Mouse (Mus musculus): ENCODE data around the gene Apc2.
"Not testable (repeated sequence)": the region's sequence is repeated elsewhere in the genome, so short reads cannot be mapped to it uniquely, and the experiment has no call there.

Apc2 gene

DNA sequence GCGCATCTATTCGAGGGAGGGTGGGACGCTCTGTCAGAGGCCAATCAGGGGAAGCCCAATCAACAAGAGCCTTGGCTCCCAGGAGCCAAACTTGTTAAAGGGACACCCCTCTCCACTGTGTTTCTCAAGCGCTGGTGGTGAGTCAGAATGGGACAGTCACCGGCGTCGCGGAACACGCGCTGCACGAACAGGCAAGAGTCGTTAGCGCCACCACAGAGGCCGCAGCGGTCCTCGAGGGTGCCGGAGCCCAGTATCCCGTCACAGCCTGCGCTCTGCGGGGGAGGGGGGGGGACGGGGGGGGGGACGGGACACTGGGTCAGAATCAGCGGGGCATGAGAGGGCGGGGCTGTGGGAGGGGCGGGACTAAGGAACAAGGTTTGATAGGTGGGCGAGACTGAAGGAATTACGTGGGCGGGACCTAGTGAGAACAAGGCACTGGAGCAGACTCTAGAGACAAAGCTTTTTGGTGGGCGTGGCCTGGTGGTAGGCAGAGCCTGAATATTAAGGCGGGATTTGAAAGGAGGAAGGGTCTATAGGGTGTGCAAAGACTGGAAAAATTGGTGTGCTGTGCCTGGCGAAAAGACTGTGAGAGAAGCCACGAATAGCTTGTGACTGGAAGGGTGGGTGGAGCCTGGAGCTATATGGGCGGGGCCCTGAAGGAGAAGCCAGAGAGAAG is 47.1 kb downstream of the Apc2 start:
- no peak for DNase-seq (ENCODE audit: low spot score in 2 of 2)

DNA sequence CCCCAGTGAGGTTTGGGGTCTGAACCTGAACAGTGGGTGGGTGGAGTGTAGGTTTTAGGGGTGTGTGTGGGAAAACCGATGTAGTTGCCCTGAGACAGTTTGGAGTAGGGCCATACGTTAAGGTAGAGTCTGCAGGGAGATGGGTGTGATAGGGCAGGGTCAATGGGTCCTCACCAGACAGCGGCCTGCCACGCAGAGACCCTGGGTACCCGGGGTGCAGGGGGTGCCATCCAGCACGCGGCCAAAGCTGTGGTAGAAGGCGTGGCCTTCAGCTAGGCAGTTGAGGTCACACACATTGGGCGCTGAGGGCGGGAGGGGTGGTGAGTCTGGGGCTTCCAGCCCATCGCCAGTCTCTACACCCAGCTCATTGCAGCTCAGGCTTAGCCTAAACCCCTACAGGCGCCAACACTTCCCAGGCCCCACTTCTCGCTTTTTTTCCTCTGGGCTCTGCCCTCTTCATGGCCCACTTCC is 47.7 kb downstream of the Apc2 start:
- DNase-seq (ENCODE audit: low spot score in 2 of 2): no peak

DNA sequence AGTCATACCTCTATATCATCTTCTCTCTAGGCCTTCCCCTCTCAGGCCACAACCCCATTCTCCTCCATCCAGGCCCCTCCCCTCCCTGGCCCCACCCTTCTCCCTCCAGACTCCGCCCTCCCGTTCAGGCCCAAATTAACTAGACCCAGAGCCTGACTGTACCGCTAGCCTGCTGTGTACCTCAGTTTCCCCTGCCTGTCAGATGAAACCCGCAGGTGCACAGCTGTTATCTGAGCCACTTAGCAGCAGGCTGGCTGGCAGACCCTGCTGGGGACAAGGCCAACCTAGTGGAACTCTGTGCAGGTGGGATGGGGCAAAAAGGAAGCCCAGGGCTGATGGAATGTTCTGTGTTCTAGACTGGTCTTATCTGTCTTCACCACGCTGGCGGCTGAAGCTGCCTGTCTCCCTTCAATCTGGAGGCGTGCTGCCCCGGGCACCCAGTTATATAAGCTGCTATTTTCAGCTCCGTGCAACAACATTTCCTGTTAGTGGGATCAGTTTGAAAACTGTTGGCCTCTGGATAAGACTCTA is 48.4 kb downstream of the Apc2 start:
- no peak for DNase-seq (ENCODE audit: low spot score in 2 of 2)

DNA sequence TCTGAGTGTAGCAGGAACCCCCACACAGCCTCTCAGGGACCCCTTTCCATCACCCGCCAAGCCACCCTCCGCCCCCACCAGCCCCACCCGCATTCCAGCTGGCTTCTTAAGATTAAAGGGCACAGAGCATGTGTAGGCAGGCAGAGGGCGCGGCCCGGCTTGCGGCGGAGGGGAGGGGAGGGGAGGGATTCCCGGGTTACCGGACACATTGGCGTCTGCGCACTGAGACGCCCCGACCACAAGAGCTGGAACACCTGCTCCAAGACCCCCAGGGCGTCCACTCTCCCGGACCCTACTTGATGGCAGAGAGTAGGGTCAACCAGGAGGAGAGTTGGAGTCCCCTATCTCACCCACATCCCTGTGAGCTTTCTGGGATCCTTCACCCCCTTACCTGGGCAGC is 49.3 kb downstream of the Apc2 start:
- no peak for DNase-seq (ENCODE audit: low spot score in 2 of 2)

DNA sequence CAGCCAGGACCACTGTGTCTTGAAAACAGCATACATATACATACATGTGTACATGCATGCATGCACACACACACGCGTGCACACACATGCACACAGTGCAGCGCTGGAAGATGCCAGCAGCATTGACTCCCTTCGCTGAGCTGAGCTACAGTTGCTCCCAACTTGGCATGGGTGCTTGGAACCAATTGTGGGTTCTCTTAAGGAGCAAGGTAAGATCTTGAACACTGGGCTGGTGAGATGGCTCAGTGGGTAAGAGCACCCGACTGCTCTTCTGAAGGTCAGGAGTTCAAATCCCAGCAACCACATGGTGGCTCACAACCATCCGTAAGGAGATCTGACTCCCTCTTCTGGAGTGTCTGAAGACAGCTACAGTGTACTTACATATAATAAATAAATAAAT is 50.2 kb downstream of the Apc2 start:
- not testable (repeated sequence) for DNase-seq (ENCODE audit: low spot score in 2 of 2)

DNA sequence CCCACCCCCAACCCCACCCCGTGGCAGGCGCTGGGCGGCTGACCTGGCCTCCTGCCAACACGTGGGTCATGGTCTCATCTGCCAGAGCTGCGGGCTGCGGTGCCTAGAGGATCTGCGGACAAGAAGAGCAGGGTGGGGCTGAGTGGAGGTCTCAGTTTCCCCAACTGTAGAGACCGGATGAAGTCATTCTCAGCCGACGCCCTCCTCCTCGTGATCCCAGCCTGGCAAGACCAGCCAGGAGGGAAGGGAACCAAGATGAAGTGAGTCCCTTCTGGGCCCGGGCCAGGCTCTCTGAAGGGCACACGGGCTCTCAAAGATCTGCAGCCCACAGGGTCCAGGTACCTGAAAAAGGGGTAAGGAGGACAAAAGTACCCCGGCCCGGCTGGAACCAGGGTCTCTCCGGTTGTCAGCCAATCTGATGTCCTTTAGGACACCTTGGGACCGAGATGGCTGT is 51.8 kb downstream of the Apc2 start:
- no peak for DNase-seq (ENCODE audit: low spot score in 2 of 2)

DNA sequence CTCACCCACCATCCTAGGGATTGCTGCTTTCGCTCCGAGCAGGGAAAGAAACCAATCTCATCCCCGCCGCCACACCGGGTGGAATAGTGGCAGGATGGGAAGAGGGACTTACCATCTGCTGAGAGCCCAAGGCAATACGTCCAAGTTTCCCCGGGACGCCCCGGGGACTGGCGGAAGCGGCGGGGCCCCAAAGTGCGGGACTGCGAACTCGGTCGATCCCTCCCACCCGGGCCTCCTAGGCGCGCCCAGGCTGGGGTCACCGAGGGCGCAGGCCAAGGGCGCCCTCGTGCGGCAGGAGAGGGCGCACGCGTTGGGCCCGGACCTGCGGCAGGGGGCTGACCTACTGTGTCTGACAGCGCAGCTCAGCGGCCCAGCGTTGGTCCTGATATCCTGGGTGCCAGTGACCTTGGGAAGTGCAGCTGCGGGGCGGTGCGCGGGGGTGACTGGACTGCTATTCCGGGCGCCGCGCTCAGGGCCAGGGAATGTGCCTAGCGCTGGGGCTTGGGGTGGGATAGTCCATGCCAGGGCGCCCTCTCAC is 52.5 kb downstream of the Apc2 start, which contains the start of gene Adamtsl5:
Gene Adamtsl5, minus strand, starts transcription at position 169 of the 538 bp plus-strand sequence.
- DNase-seq (ENCODE audit: low spot score in 2 of 2): no peak

DNA sequence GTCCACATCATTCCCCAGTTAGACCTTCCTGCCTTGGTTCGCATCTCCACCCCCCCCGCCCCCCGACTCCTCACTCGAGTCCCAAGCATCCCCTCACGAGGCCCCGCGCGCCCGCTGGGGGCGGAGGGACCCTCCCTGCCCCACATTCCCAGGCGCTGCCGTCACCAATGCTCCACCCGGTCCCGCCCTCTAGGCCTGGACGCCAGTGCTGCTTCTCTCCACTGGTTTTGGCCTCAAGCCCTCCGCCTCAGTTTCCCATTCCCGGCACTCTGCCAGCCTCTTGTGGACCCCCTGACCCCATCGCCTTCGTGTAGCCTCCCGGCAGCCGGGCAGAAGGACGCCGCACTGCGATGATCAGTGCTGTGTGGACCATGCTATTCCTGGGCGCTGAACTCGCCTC is 53.2 kb downstream of the Apc2 start:
- DNase-seq (ENCODE audit: low spot score in 2 of 2): no peak

DNA sequence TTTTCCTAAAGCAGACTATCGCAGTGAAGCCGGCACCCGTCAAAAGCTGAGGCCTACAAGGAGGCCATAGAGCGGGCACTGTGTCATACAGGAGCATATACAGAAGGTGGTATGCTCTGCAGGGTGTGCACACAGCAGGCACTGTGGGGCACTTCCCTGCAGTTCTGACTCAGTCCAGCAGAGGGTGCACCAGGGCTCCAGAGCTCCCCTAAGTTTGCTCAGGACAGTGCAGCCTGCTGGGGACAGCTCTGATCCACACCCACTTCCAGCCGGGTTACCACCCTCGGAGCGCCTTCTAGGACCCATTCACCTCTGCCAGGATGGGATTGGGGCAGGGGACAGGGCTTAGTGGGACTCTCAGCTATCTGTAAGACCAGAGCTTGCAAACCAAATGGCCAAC is 54.5 kb downstream of the Apc2 start:
- DNase-seq (ENCODE audit: low spot score in 2 of 2): peak; percentile 83 to 89

DNA sequence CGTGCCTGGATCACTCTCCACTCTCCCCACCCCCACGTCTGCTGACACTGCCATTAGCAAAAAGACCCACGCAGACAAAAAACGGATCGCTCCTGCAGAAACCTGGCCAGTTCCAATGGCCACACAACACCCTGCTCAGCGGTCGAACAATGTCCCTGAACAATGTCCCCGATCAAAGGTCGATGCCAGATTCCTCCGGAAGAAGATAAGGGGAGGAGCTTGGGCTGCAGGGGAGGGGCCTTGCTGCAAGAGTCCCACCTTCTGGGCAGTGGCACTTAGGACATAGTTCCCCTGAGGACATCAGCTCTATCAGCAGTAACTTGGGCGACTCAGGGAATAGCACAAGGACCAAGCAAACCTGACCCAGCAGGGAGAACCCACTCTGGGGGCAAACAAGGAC is 56.1 kb downstream of the Apc2 start:
- DNase-seq (ENCODE audit: low spot score in 2 of 2): no peak

DNA sequence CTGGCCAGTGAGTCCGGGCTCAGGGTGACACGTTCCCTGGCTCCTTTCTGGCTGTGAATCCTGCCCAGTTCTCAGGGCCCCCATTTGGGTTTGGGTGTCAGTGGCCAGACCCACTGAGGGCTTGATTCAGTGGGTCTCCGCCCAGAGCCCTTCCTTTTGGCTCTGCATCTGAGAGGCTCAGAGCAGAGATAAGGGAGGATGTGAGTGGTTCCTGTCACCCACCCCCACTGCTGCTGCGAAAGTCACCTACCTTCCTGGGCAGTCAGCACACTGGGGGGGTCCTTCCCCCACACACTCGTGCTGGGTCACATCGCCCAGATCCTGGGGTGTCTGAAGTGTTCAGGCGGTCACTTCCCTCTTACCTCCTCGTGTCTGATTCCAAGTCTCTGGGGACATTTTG is 57.0 kb downstream of the Apc2 start:
- DNase-seq (ENCODE audit: low spot score in 2 of 2): no peak

DNA sequence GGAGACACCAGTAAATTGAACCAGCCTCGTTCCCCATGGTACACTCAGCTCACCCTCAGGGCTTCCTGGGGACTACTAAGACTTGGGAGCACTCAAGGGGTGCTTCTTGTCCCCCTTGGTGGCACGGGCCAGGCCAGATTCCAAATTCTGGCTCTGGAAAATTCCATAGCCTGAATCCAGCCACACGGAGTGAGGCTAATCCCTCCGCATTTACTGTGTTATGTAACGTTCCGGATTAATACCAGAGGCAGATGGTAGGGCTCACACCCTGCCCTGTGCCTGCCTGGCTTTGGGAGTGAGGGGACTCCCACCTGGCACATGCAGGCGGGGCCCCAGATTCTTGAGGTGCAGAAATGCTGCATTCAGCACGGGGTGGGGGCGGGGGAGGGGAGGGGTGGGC is 59.7 kb downstream of the Apc2 start:
- no peak for DNase-seq (ENCODE audit: low spot score in 2 of 2)

DNA sequence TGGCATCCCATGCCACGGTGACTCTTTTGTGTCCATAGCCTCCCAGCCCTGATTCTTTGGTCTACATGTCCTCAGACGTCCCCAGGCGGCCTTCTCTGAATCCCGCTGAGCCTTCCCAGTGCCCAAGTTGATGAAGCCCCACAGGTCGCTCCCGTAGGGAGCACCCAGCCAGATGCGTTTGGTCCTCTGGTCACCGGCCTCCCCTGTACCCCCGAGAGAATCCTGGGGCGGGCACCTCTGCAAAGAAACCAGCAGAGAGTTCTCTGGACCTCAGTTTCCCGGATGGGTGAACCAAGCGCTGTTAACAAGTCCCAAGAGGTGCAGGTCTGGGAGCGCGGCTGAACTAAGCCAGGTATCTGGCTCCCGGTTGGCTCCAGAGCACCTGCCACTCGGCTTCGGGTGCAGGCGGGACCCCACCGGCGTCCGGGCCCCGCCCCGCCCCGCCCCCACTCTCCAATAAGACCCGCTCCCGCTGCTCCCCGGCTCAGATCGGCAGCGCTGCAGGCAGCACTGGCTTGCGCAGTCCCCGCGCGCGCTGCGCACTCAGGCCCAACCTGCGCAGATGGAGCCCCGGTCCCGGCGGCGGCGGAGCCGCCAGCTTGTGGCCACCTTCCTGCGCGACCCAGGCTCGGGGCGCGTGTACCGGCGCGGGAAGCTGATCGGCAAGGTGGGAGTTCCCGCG is 60.4 kb downstream of the Apc2 start, which contains the start of gene Plk5:
Gene Plk5, plus strand, starts transcription at position 459 of the 682 bp plus-strand sequence.
- no peak for DNase-seq (ENCODE audit: low spot score in 2 of 2)

DNA sequence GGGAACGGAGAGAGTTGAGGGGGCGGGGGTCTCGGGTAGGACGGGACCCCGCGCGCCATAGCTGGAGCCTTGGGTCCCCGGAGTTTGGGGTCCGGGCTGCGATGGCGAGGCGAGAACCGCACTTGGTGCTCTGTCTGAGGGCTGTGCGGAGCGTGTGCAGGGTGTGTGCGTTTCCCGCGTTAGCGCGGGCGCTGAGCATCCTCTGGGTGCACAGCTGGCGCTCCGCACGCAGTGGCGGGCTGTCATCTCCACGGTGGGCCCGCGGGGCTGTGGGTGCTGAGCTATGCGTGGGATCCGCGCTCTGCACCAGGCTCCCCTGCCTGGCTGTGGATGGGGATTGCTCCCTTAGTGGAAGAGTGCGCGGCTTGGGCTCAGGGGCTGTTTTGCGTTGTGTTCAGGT is 61.0 kb downstream of the Apc2 start:
- DNase-seq (ENCODE audit: low spot score in 2 of 2): no peak

DNA sequence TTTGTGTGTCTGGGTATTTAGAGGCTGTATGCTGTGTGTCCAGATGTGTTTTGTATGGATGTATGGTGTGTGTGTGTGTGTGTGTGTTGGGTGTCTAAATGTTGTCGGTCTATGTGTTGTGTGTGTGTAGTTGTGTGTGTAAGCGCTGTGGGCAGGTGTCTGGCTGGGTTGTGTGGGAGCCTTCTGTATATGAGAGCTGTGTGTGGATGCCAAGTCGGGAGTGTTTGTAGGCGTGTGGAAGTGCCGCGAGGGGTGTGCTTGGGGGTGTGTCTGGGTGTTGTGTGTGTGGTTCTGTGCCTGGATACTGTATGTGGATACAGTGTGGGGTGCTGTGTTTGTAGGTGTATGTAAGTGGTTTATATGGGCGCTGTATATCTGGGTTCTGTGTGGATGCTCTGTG is 61.6 kb downstream of the Apc2 start:
- DNase-seq (ENCODE audit: low spot score in 2 of 2): no peak

DNA sequence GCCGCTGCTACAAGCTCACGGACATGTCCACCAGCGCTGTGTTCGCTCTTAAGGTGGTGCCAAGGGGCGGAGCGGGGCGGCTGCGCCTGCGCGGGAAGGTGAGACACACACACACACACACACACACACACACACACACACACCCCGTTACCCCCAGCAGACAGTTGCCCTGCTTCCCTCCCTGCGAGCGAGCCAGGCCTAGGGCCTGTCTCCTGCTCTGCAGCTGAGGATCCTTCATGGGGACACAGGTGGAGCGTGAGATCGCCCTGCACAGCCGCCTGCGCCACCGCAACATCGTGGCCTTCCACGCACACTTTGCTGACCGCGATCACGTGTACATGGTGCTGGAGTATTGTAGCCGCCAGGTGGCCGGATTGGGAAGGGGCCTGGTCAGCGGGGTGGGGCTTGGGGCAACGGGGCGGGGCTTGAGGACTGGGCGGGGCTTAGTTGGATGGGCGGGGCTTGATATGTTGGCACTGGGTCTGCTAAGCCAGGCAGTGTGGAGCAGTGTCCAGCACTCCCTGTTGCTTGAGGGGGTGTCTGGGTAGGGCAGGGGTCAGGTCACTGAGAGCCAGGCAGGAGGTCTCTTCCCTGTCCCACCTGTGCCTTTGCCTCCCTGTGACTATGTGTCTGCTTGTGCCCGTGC is 62.3 kb downstream of the Apc2 start:
- DNase-seq (ENCODE audit: low spot score in 2 of 2): no peak

DNA sequence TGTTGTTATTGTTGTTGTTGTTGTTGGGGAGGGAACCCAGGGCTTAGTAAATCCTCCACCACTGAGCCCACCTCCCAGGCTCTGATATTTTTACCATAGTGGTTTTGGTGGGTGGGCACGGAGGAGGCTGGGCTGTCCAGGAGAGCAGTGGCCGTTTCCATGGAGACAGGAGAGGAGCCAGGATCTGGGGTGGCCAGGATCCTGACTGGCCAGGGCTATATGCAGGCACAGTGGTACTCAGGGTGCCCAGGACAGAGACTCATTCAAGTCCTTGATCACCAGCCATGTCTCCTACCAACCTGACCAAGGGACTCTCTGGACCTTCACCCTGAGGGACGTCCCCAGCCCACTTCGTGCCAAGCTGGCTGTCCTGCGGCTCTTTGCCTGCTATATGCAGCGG is 68.0 kb downstream of the Apc2 start:
- no peak for DNase-seq (ENCODE audit: low spot score in 2 of 2)

DNA sequence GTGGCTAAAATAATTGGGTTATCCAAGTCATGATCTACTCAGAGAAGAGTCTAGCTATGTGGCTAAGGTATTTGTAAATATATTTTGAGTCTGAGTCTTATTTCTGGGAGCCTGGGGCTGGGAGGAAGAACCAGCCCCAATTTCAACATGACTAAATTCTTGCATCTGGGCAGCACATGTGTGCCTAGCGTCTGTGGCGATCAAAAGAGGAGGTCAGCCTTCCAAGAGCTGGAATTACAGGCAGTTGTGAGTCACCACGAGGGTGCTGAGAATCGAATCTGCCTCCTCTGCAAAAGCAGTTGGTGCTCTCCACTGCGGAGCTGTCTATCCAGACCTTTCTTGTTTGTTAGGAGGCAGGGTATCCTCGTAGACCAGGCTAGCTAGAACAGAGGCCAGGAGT is 70.0 kb downstream of the Apc2 start:
- DNase-seq (ENCODE audit: low spot score in 2 of 2): no peak

Measured in frontal cortex, postnatal 36 days (tissue).